ENCODE assay signal across 23 mouse cellular contexts in the genomic region with DNA sequence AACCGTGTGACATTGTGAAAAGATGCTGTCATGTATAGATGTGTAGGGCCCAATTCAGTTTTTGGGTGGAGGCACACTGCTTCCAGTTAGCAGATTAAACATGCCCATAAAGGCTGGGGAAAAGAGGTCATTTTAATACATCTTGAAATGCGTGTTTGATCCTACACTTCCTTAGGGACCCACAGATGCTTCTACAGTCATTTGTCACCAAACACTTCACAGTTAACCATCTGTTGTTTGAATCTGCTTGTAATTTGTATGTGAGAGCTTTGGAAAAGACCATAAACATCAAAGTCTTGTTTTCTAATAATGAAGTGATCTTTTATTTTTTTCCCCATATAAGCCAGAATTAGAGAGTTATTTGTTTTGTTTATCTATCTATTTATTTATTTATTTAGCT. TPM values are rescaled to one million over a fixed set of nuclear protein-coding genes. Genes with fewer than 3 reads are reported as not detected.
DNase-seq lines count a peak whose midpoint lies in the region; ATAC-seq and TF ChIP-seq lines count a peak whose summit lies in the region.
"Had no signal": no experiment of that assay in that cellular context is flagged by ENCODE, and none has a peak within 500 bp of the region (broad histone marks: within the 10 kb centered on the region; RNA-seq: fewer than 3 reads in every experiment).

No protein-coding gene starts in this region.

- 54% methylated on average over 2 of the region's 2 CpGs for WGBS in forebrain, embryonic 14.5 days
- WGBS in forebrain, embryonic 13.5 days, result 53% methylated on average over 2 of the region's 2 CpGs
- 56% methylated on average over 2 of the region's 2 CpGs for WGBS in midbrain, embryonic 16.5 days

- ATAC-seq in forebrain, embryonic 14.5 days, result no peak
- no peak for ATAC-seq in forebrain, embryonic 13.5 days
- no peak for ATAC-seq in midbrain, embryonic 16.5 days
- no peak for ATAC-seq in frontal cortex, adult (ENCODE audit: low TSS enrichment)
- ATAC-seq: CD4-positive, CD25-positive, alpha-beta regulatory T cell, adult 4 months had no signal

- peaks cover 14% of the 10 kb centered on the region; the same call in 1 of the 2 replicates for H3K9me3 ChIP-seq in forebrain, embryonic 14.5 days (replicated peaks; ENCODE audit: control insufficient read depth, low read length)
- peaks cover 16% of the 10 kb centered on the region for H3K9me3 ChIP-seq in forebrain, embryonic 13.5 days (replicated peaks)
- peaks cover 10% of the 10 kb centered on the region for H3K9me3 ChIP-seq in midbrain, embryonic 16.5 days (replicated peaks; ENCODE audit: control insufficient read depth, low read length, poor library complexity, severe bottlenecking)
- H3K9me3 ChIP-seq: lung, embryonic 15.5 days had no signal

- no peak overlapping the region for H3K4me3 ChIP-seq in forebrain, embryonic 14.5 days (ENCODE audit: low read depth, low read length)
- no peak overlapping the region for H3K4me3 ChIP-seq in forebrain, embryonic 13.5 days
- H3K4me3 ChIP-seq in left cerebral cortex, adult 2 months, result no peak overlapping the region
- H3K4me3 ChIP-seq in cortical plate, adult 2 months (ENCODE audit: insufficient read depth, low read length), result peak overlapping the region; percentile 77; the same call in 1 of the 2 replicates
- H3K4me3 ChIP-seq in midbrain, embryonic 16.5 days (ENCODE audit: low read depth, low read length), result peak overlapping the region; percentile 49; the same call in 1 of the 2 replicates
- H3K4me3 ChIP-seq: erythroblast, embryonic 14.5 days had no signal

- peak; percentile 25 for DNase-seq in forebrain, embryonic 14.5 days (ENCODE audit: low spot score)
- no peak for DNase-seq in left cerebral cortex, adult 2 months (ENCODE audit: extremely low spot score in 1 of 2, low spot score in 2 of 2)
- DNase-seq in left cerebral cortex, postnatal 10 days (ENCODE audit: extremely low spot score in 1 of 2, low spot score in 2 of 2), result no peak
- no peak for DNase-seq in thymus, postnatal 4 days
- DNase-seq: adrenal gland, postnatal 25 days; gastrocnemius, postnatal 14 days; heart, adult 11 months; kidney, postnatal 25 days; left cerebral cortex, postnatal 4 days; lung, postnatal 36 days; retina, postnatal 1 day; thymus, postnatal 14 days had no signal

- peak overlapping the region; percentile 49 for H3K4me2 ChIP-seq in forebrain, embryonic 14.5 days (ENCODE audit: low read length)
- no peak overlapping the region for H3K4me2 ChIP-seq in forebrain, embryonic 13.5 days
- H3K4me2 ChIP-seq in midbrain, embryonic 16.5 days (ENCODE audit: low read length), result peak overlapping the region; percentile 58

- TF ChIP-seq CTCF in left cerebral cortex, adult 2 months (IDR thresholded peaks at IDR 0.05), result no peak
- TF ChIP-seq CTCF in cortical plate, adult 2 months (IDR thresholded peaks at IDR 0.05; ENCODE audit: extremely low read depth, insufficient read depth, low read length), result no peak

- H3K27ac ChIP-seq in forebrain, embryonic 14.5 days (ENCODE audit: low read depth, low read length), result no peak overlapping the region
- no peak overlapping the region for H3K27ac ChIP-seq in forebrain, embryonic 13.5 days
- H3K27ac ChIP-seq in left cerebral cortex, adult 2 months, result peak overlapping the region; percentile 85
- peak overlapping the region; percentile 88 for H3K27ac ChIP-seq in cortical plate, adult 2 months (ENCODE audit: insufficient read depth, low read length)
- H3K27ac ChIP-seq in midbrain, embryonic 16.5 days (ENCODE audit: low read length), result peak overlapping the region; percentile 86
- H3K27ac ChIP-seq: embryonic facial prominence, embryonic 13.5 days; limb, embryonic 15.5 days; liver, embryonic 14.5 days; lung, embryonic 15.5 days had no signal

- intact Hi-C loops in left cerebral cortex, adult 2 months (cut with DNase I), result loop anchor here (5.0 kb wide), 1 partner anchor 40 kb away; no protein-coding TSS in a partner anchor
- intact Hi-C loops in left cerebral cortex, postnatal 10 days (cut with DNase I), result no loop called here

- H3K4me1 ChIP-seq in forebrain, embryonic 14.5 days (ENCODE audit: control insufficient read depth, insufficient read depth, low read length), result peaks cover 9% of the 10 kb centered on the region
- peaks cover 11% of the 10 kb centered on the region for H3K4me1 ChIP-seq in forebrain, embryonic 13.5 days
- peaks cover 2% of the 10 kb centered on the region for H3K4me1 ChIP-seq in cortical plate, adult 2 months (ENCODE audit: control insufficient read depth, insufficient read depth, low read length)
- peaks cover 9% of the 10 kb centered on the region for H3K4me1 ChIP-seq in midbrain, embryonic 16.5 days (ENCODE audit: control insufficient read depth, insufficient read depth, low read length)
- H3K4me1 ChIP-seq: embryonic facial prominence, embryonic 13.5 days; lung, embryonic 15.5 days had no signal

- no peaks in the 10 kb centered on the region for H3K27me3 ChIP-seq in forebrain, embryonic 14.5 days (replicated peaks; ENCODE audit: control insufficient read depth, insufficient read depth, low read length)
- no peaks in the 10 kb centered on the region for H3K27me3 ChIP-seq in forebrain, embryonic 13.5 days
- no peaks in the 10 kb centered on the region for H3K27me3 ChIP-seq in midbrain, embryonic 16.5 days (ENCODE audit: control insufficient read depth, insufficient read depth, low read depth, low read length)
- H3K27me3 ChIP-seq: forebrain, embryonic 15.5 days; limb, embryonic 15.5 days; lung, embryonic 15.5 days had no signal

- no peaks in the 10 kb centered on the region for H3K36me3 ChIP-seq in forebrain, embryonic 14.5 days (ENCODE audit: control insufficient read depth, insufficient read depth, low read length)
- peaks cover 17% of the 10 kb centered on the region for H3K36me3 ChIP-seq in forebrain, embryonic 13.5 days (ENCODE audit: poor library complexity, severe bottlenecking)
- H3K36me3 ChIP-seq in midbrain, embryonic 16.5 days (ENCODE audit: control insufficient read depth, insufficient read depth, low read length), result peaks cover 14% of the 10 kb centered on the region

- no peak for TF ChIP-seq POLR2A in cortical plate, adult 2 months (IDR thresholded peaks at IDR 0.05; ENCODE audit: extremely low read depth, insufficient read depth, low read length)

- H3K9ac ChIP-seq in forebrain, embryonic 14.5 days (ENCODE audit: low read length), result no peak overlapping the region
- no peak overlapping the region for H3K9ac ChIP-seq in forebrain, embryonic 13.5 days
- peak overlapping the region; percentile 54; the same call in 1 of the 2 replicates for H3K9ac ChIP-seq in midbrain, embryonic 16.5 days (ENCODE audit: low read depth, low read length)
- H3K9ac ChIP-seq: embryonic facial prominence, embryonic 13.5 days; limb, embryonic 15.5 days; liver, embryonic 14.5 days; lung, embryonic 15.5 days had no signal

RNA-seq across cellular contexts. Expression of gene Nap1l5, which starts 0.9 kb away (rescaled TPM):
- polyA plus RNA-seq in forebrain, embryonic 14.5 days (2014; fragmentation: Nextera tagmentation; extraction: Ambion mirVana), result 70.1 and 106 TPM in 2 replicates
- polyA plus RNA-seq in forebrain, embryonic 13.5 days (2015; fragmentation: Nextera tagmentation; extraction: Ambion mirVana), result 49.1 and 52.6 TPM in 2 replicates
- 100 to 1,000 TPM; 337 to 344 TPM for total RNA-seq in left cerebral cortex, adult 2 months (2021)
- total RNA-seq in left cerebral cortex, postnatal 10 days (2021), result 100 to 1,000 TPM; 190 to 217 TPM
- 332 and 381 TPM in 2 replicates for polyA plus RNA-seq in cortical plate, adult 2 months (2012; rRNA removed)
- polyA plus RNA-seq in midbrain, embryonic 16.5 days (2015; fragmentation: Nextera tagmentation; extraction: Ambion mirVana), result 310 and 365 TPM in 2 replicates
- polyA plus RNA-seq: CD4-positive, CD25-positive, alpha-beta regulatory T cell, adult 4 months; erythroblast, embryonic 14.5 days had no signal

Comparison
In these comparisons a context has a peak if more than half of its experiments do, and no peak if none do; other contexts are left out.
1. H3K27ac ChIP-seq: peak in left cerebral cortex, adult 2 months (single experiment), cortical plate, adult 2 months (single experiment) and midbrain, embryonic 16.5 days (single experiment); none in forebrain, embryonic 14.5 days (single experiment) and forebrain, embryonic 13.5 days (single experiment).
2. H3K4me3 ChIP-seq: peak in cortical plate, adult 2 months (single experiment) and midbrain, embryonic 16.5 days (single experiment); none in forebrain, embryonic 14.5 days (single experiment), forebrain, embryonic 13.5 days (single experiment) and left cerebral cortex, adult 2 months (single experiment).